Mouse (Mus musculus): Measurements from ENCODE around the gene Actn4. TPM values are rescaled to one million over a fixed set of nuclear protein-coding genes. Genes with fewer than 3 reads are reported as not detected.

Actn4 gene
- polyA plus RNA-seq, 1 experiment, result 465 TPM

DNA sequence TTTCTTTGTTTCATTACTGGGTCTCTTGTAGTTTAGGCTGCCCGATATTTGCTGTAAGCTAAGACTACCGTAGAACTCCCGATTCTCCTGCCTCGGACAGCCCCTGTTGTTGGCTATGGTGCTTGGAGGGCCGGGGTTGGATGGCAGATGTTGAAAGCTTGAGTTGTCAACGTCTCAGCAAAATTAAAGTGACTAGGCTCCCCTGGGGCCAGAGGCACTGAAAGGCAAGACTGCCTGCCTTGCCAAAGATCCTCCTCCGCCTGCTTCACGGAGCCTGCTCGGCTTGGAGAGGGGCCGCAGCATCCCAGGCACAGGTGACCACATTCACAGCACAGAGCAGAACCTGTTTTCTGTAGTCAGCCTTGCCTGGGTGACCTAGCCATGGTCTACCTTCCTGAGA, 81.6 kb downstream of the Actn4 start:
- no peaks in the 10 kb centered on the region for H3K79me3 ChIP-seq (ENCODE audit: low read depth)
- H3ac ChIP-seq (ENCODE audit: control insufficient read depth, insufficient read length, low read depth), result no peak overlapping the region
- H3K36me3 ChIP-seq (ENCODE audit: control insufficient read depth, insufficient read depth), result no peaks in the 10 kb centered on the region
- H3K79me2 ChIP-seq (ENCODE audit: control insufficient read depth, insufficient read depth), result no peaks in the 10 kb centered on the region
- no peak overlapping the region for H3K4me3 ChIP-seq (ENCODE audit: insufficient read depth, poor library complexity, severe bottlenecking)
- TF ChIP-seq MYOG (IDR thresholded peaks at IDR 0.05; ENCODE audit: control insufficient read depth, extremely low read depth, insufficient read length) (no peak), CTCF (IDR thresholded peaks at IDR 0.05; ENCODE audit: control insufficient read depth, insufficient read depth, insufficient read length) (no peak), USF1 (IDR thresholded peaks at IDR 0.05; ENCODE audit: low read depth) (no peak)
- no peaks in the 10 kb centered on the region for H3K27me3 ChIP-seq (ENCODE audit: control insufficient read depth, insufficient read depth, insufficient read length)

DNA sequence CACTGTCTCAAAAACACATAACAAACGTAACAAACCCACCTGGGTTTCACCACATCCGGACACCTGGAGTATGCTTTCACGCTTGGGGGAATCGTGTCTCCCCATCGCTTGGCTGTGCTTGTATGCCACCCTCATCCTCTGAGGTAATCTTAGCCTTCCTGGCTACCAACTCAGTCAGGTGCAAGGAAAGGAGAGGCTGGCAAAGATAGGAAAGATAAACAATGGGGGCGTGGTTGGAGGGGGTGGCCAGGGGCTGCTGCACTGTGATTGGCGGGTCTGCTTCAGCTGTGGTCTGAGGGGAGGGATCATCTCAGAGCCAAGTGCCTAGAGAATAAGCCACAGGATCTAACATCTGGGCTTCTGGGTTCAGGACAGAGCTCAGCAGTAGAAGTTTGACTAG, 82.5 kb downstream of the Actn4 start:
- Histone ChIP-seq H3K4me3 (ENCODE audit: insufficient read depth, poor library complexity, severe bottlenecking) (no peak overlapping the region), H3K79me2 (ENCODE audit: control insufficient read depth, insufficient read depth) (no peaks in the 10 kb centered on the region), H3ac (ENCODE audit: control insufficient read depth, insufficient read length, low read depth) (no peak overlapping the region), H3K79me3 (ENCODE audit: low read depth) (no peaks in the 10 kb centered on the region), H3K36me3 (ENCODE audit: control insufficient read depth, insufficient read depth) (no peaks in the 10 kb centered on the region), H3K27me3 (ENCODE audit: control insufficient read depth, insufficient read depth, insufficient read length) (no peaks in the 10 kb centered on the region)
- TF ChIP-seq CTCF (IDR thresholded peaks at IDR 0.05; ENCODE audit: control insufficient read depth, insufficient read depth, insufficient read length), result no peak
- no peak for TF ChIP-seq FOSL1 (IDR thresholded peaks at IDR 0.05; ENCODE audit: insufficient read depth, low read length, poor library complexity, severe bottlenecking)
- TF ChIP-seq CEBPB (IDR thresholded peaks at IDR 0.05; ENCODE audit: low read depth), result no peak
- TF ChIP-seq USF1 (IDR thresholded peaks at IDR 0.05; ENCODE audit: low read depth), result no peak
- TF ChIP-seq MAX (IDR thresholded peaks at IDR 0.05), result no peak
- no peak for TF ChIP-seq MYOD1 (IDR thresholded peaks at IDR 0.05; ENCODE audit: control insufficient read depth, insufficient read length, low read depth)
- TF ChIP-seq MYOG (IDR thresholded peaks at IDR 0.05; ENCODE audit: control insufficient read depth, extremely low read depth, insufficient read length), result no peak

GRCm38 (mm10) chr7:28877856-28878255, 84.3 kb downstream of the Actn4 start:
- H3K36me3 ChIP-seq (ENCODE audit: control insufficient read depth, insufficient read depth), result no peaks in the 10 kb centered on the region
- H3K27me3 ChIP-seq (ENCODE audit: control insufficient read depth, insufficient read depth, insufficient read length), result no peaks in the 10 kb centered on the region
- H3ac ChIP-seq (ENCODE audit: control insufficient read depth, insufficient read length, low read depth), result no peak overlapping the region
- TF ChIP-seq MYOD1 (IDR thresholded peaks at IDR 0.05; ENCODE audit: control insufficient read depth, insufficient read length, low read depth) (no peak), CTCF (IDR thresholded peaks at IDR 0.05; ENCODE audit: control insufficient read depth, insufficient read depth, insufficient read length) (no peak), USF1 (IDR thresholded peaks at IDR 0.05; ENCODE audit: low read depth) (no peak), MAX (IDR thresholded peaks at IDR 0.05) (no peak), MYOG (IDR thresholded peaks at IDR 0.05; ENCODE audit: control insufficient read depth, extremely low read depth, insufficient read length) (no peak), CEBPB (IDR thresholded peaks at IDR 0.05; ENCODE audit: low read depth) (no peak), FOSL1 (IDR thresholded peaks at IDR 0.05; ENCODE audit: insufficient read depth, low read length, poor library complexity, severe bottlenecking) (no peak)
- no peaks in the 10 kb centered on the region for H3K79me2 ChIP-seq (ENCODE audit: control insufficient read depth, insufficient read depth)
- H3K79me3 ChIP-seq (ENCODE audit: low read depth), result no peaks in the 10 kb centered on the region
- H3K4me3 ChIP-seq (ENCODE audit: insufficient read depth, poor library complexity, severe bottlenecking), result no peak overlapping the region

- no peaks in the 10 kb centered on the region for H3K27me3 ChIP-seq (ENCODE audit: control insufficient read depth, insufficient read depth, insufficient read length)
- TF ChIP-seq MYOG (IDR thresholded peaks at IDR 0.05; ENCODE audit: control insufficient read depth, extremely low read depth, insufficient read length) (no peak), FOSL1 (IDR thresholded peaks at IDR 0.05; ENCODE audit: insufficient read depth, low read length, poor library complexity, severe bottlenecking) (no peak), MYOD1 (IDR thresholded peaks at IDR 0.05; ENCODE audit: control insufficient read depth, insufficient read length, low read depth) (no peak), CTCF (IDR thresholded peaks at IDR 0.05; ENCODE audit: control insufficient read depth, insufficient read depth, insufficient read length) (no peak), USF1 (IDR thresholded peaks at IDR 0.05; ENCODE audit: low read depth) (no peak), MAX (IDR thresholded peaks at IDR 0.05) (no peak), CEBPB (IDR thresholded peaks at IDR 0.05; ENCODE audit: low read depth) (no peak)
- H3ac ChIP-seq (ENCODE audit: control insufficient read depth, insufficient read length, low read depth), result no peak overlapping the region
- no peaks in the 10 kb centered on the region for H3K79me2 ChIP-seq (ENCODE audit: control insufficient read depth, insufficient read depth)
- no peaks in the 10 kb centered on the region for H3K36me3 ChIP-seq (ENCODE audit: control insufficient read depth, insufficient read depth)
- H3K79me3 ChIP-seq (ENCODE audit: low read depth), result no peaks in the 10 kb centered on the region
- no peak overlapping the region for H3K4me3 ChIP-seq (ENCODE audit: insufficient read depth, poor library complexity, severe bottlenecking)
Observed at GRCm38 (mm10) chr7:28877155-28877554, 85.0 kb downstream of the Actn4 start.

DNA sequence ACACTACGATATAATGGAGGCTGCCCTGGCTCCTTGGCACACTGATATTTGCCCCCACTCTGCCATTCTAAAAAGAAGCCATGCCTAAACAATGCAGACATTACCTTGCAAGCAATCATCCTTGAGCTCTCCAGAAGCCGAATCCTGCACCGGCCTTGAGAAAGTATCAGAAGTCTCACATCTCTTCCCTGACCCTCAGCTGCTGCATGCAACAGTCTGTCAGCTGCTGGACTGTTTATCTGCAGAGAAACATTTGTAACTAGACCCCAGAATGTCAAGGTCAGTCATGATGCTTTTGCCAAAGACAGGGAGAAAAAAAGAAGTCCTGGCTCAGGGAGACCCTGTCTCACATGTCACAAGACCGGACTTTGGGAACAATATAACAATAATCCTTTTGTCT, 86.0 kb downstream of the Actn4 start:
- no peak overlapping the region for H3K4me3 ChIP-seq (ENCODE audit: insufficient read depth, poor library complexity, severe bottlenecking)
- no peaks in the 10 kb centered on the region for H3K27me3 ChIP-seq (ENCODE audit: control insufficient read depth, insufficient read depth, insufficient read length)
- no peaks in the 10 kb centered on the region for H3K79me2 ChIP-seq (ENCODE audit: control insufficient read depth, insufficient read depth)
- no peak overlapping the region for H3ac ChIP-seq (ENCODE audit: control insufficient read depth, insufficient read length, low read depth)
- no peak for TF ChIP-seq MAX (IDR thresholded peaks at IDR 0.05)
- TF ChIP-seq FOSL1 (IDR thresholded peaks at IDR 0.05; ENCODE audit: insufficient read depth, low read length, poor library complexity, severe bottlenecking), result no peak
- TF ChIP-seq USF1 (IDR thresholded peaks at IDR 0.05; ENCODE audit: low read depth), result no peak
- TF ChIP-seq CEBPB (IDR thresholded peaks at IDR 0.05; ENCODE audit: low read depth), result no peak
- no peak for TF ChIP-seq MYOG (IDR thresholded peaks at IDR 0.05; ENCODE audit: control insufficient read depth, extremely low read depth, insufficient read length)
- no peak for TF ChIP-seq CTCF (IDR thresholded peaks at IDR 0.05; ENCODE audit: control insufficient read depth, insufficient read depth, insufficient read length)
- TF ChIP-seq MYOD1 (IDR thresholded peaks at IDR 0.05; ENCODE audit: control insufficient read depth, insufficient read length, low read depth), result no peak
- no peaks in the 10 kb centered on the region for H3K79me3 ChIP-seq (ENCODE audit: low read depth)
- no peaks in the 10 kb centered on the region for H3K36me3 ChIP-seq (ENCODE audit: control insufficient read depth, insufficient read depth)

- Histone ChIP-seq H3K36me3 (ENCODE audit: control insufficient read depth, insufficient read depth) (no peaks in the 10 kb centered on the region), H3K4me3 (ENCODE audit: insufficient read depth, poor library complexity, severe bottlenecking) (no peak overlapping the region), H3K27me3 (ENCODE audit: control insufficient read depth, insufficient read depth, insufficient read length) (no peaks in the 10 kb centered on the region), H3K79me2 (ENCODE audit: control insufficient read depth, insufficient read depth) (no peaks in the 10 kb centered on the region), H3ac (ENCODE audit: control insufficient read depth, insufficient read length, low read depth) (no peak overlapping the region), H3K79me3 (ENCODE audit: low read depth) (no peaks in the 10 kb centered on the region)
- TF ChIP-seq MYOG (IDR thresholded peaks at IDR 0.05; ENCODE audit: control insufficient read depth, extremely low read depth, insufficient read length), result no peak
Observed at GRCm38 (mm10) chr7:28874565-28874964, 87.6 kb downstream of the Actn4 start.
